ENCODE assay signal across 10 mouse cellular contexts in the genomic region with DNA sequence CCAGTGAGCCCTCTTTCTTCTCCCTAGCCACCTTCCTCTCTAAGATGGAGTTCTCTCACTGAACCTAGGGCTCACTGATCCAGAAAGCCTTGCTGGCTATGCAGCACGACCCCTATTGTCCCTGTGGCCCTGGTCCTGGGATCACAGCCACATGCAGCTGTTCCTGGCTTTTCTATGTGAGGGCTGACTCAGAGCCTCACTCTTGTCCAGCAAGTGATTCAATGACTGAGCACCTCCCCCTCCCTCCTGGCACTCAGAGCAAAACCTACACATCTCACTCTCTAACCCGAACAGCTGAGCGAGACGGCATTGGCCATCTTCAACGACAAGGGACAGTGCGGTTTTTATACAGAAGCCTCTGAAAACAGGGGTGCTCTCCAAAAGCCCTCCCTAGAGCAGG. TPM values are rescaled to one million over a fixed set of nuclear protein-coding genes. Genes with fewer than 3 reads are reported as not detected.
A peak's percentile ranks its signal among the peaks of the same experiment; 100 is the strongest.
DNase-seq lines count a peak whose midpoint lies in the region; ATAC-seq and TF ChIP-seq lines count a peak whose summit lies in the region.
"Had no signal": no experiment of that assay in that cellular context is flagged by ENCODE, and none has a peak within 500 bp of the region (broad histone marks: within the 10 kb centered on the region; RNA-seq: fewer than 3 reads in every experiment).

No protein-coding gene starts in this region.

- no peak overlapping the region for H3K4me2 ChIP-seq in kidney, embryonic 16.5 days (replicated peaks; ENCODE audit: low read depth, low read length)
- H3K4me2 ChIP-seq in heart, postnatal 0 days (ENCODE audit: low read depth, low read length) = no peak overlapping the region
- H3K4me2 ChIP-seq: liver, embryonic 15.5 days had no signal

- H3K27ac ChIP-seq in kidney, embryonic 16.5 days (ENCODE audit: low read length) = no peak overlapping the region
- no peak overlapping the region for H3K27ac ChIP-seq in heart, postnatal 0 days (ENCODE audit: low read depth)
- H3K27ac ChIP-seq: liver, embryonic 15.5 days had no signal

- WGBS in kidney, embryonic 16.5 days = 49% methylated on average over 6 of the region's 6 CpGs
- WGBS in heart, postnatal 0 days = 72% methylated on average over 6 of the region's 6 CpGs

- TF ChIP-seq EP300 in heart, postnatal 0 days (IDR thresholded peaks at IDR 0.05; ENCODE audit: low read depth) = no peak

- peak; percentile 24 for ATAC-seq in kidney, embryonic 16.5 days (ENCODE audit: low FRiP score, low TSS enrichment)
- ATAC-seq in heart, postnatal 0 days (ENCODE audit: insufficient read depth, low read depth) = no peak

- no peak for DNase-seq in kidney, adult 18-20 months
- peak; percentile 4 for DNase-seq in urinary bladder, postnatal 14 days (ENCODE audit: low spot score)
- no peak for DNase-seq in urinary bladder, adult 18-20 months (ENCODE audit: low spot score in 2 of 2)
- peak; percentile 12 for DNase-seq in heart, postnatal 0 days (ENCODE audit: low spot score)
- DNase-seq in telencephalon, adult 2 months (ENCODE audit: low read depth, low spot score) = peak; percentile 54
- no peak for DNase-seq in spleen, adult 12 weeks (ENCODE audit: low spot score)
- no peak for DNase-seq in liver

- H3K9me3 ChIP-seq in kidney, embryonic 16.5 days (ENCODE audit: low read length) = no peaks in the 10 kb centered on the region
- no peaks in the 10 kb centered on the region for H3K9me3 ChIP-seq in heart, postnatal 0 days (replicated peaks; ENCODE audit: control insufficient read depth, low read length)
- H3K9me3 ChIP-seq: liver, embryonic 15.5 days had no signal

- no peak overlapping the region for H3K4me3 ChIP-seq in kidney, embryonic 16.5 days (ENCODE audit: low read length)
- no peak overlapping the region for H3K4me3 ChIP-seq in heart, postnatal 0 days (ENCODE audit: low read depth, low read length)
- H3K4me3 ChIP-seq: liver, embryonic 15.5 days had no signal

- H3K9ac ChIP-seq in kidney, embryonic 16.5 days (replicated peaks; ENCODE audit: low read length) = no peak overlapping the region
- no peak overlapping the region for H3K9ac ChIP-seq in heart, postnatal 0 days (replicated peaks; ENCODE audit: low read depth, low read length)
- H3K9ac ChIP-seq: liver, embryonic 15.5 days had no signal

- no peaks in the 10 kb centered on the region for H3K27me3 ChIP-seq in kidney, embryonic 16.5 days (ENCODE audit: insufficient read depth, low read length)
- H3K27me3 ChIP-seq in heart, postnatal 0 days (ENCODE audit: control insufficient read depth, insufficient read depth, low read length) = no peaks in the 10 kb centered on the region
- H3K27me3 ChIP-seq: liver, embryonic 15.5 days had no signal

- peaks cover 10% of the 10 kb centered on the region; the same call in 1 of the 2 replicates for H3K36me3 ChIP-seq in kidney, embryonic 16.5 days (ENCODE audit: insufficient read depth, low read length)
- H3K36me3 ChIP-seq in heart, postnatal 0 days (replicated peaks; ENCODE audit: control insufficient read depth, insufficient read depth, low read length) = peaks cover 30% of the 10 kb centered on the region
- H3K36me3 ChIP-seq: G1E; liver, embryonic 15.5 days had no signal

- peaks cover 26% of the 10 kb centered on the region for H3K4me1 ChIP-seq in kidney, embryonic 16.5 days (ENCODE audit: insufficient read depth, low read length)
- no peaks in the 10 kb centered on the region for H3K4me1 ChIP-seq in heart, postnatal 0 days (ENCODE audit: control insufficient read depth, insufficient read depth)
- H3K4me1 ChIP-seq: liver, embryonic 15.5 days had no signal

- no peak for TF ChIP-seq CTCF in heart, postnatal 0 days (IDR thresholded peaks at IDR 0.05; ENCODE audit: low read depth)

RNA-seq across cellular contexts. Expression of a gene that starts 51.8 kb away (rescaled TPM):
- 3.5 and 4.0 TPM in 2 replicates for polyA plus RNA-seq in kidney, embryonic 16.5 days (2015; fragmentation: Nextera tagmentation; extraction: Ambion mirVana)
- total RNA-seq in heart, postnatal 0 days (2014; rRNA removed; ENCODE audit: low replicate concordance) = 5.3 and 10.5 TPM in 2 replicates
- polyA plus RNA-seq in heart, postnatal 0 days (2015; fragmentation: Nextera tagmentation; extraction: Ambion mirVana) = 5.1 and 5.4 TPM in 2 replicates
- polyA plus RNA-seq: G1E had no signal

Comparison
In these comparisons a context has a peak if more than half of its experiments do, and no peak if none do; other contexts are left out.
1. DNase-seq: peak in urinary bladder, postnatal 14 days (single experiment), heart, postnatal 0 days (single experiment) and telencephalon, adult 2 months (single experiment); none in kidney, adult 18-20 months (single experiment), urinary bladder, adult 18-20 months (0 of 2), spleen, adult 12 weeks (single experiment) and liver (single experiment).